Mouse (Mus musculus) left cerebral cortex, adult 2 months (tissue): ENCODE data around the gene Vamp2. TPM values are rescaled to one million over a fixed set of nuclear protein-coding genes. Genes with fewer than 3 reads are reported as not detected.
A peak's percentile ranks its signal among the peaks of the same experiment; 100 is the strongest.

Source experiments
- DNase-seq, 2 experiments: peaks; one replicate each; pipeline ENCODE4 v3.0.0; 2021 to 2022; ENCODE audit warnings: low spot score in 2 of 2, mixed read lengths in 1 of 2; ENCODE audit errors: extremely low spot score in 1 of 2
- H3K27ac ChIP-seq: fragments of 200-600 bp; 2 replicates; pipeline ENCODE4 v1.8.1; 2022
- H3K4me3 ChIP-seq: fragments of 200-600 bp; 2 replicates; pipeline ENCODE4 v1.8.1; 2022
- CTCF ChIP-seq: fragments of 200-600 bp; IDR thresholded peaks from 2 replicates; pipeline ENCODE4 v1.8.1; 2022; ENCODE audit warnings: antibody characterized with exemption, mild to moderate bottlenecking, moderate library complexity
- intact Hi-C: fragments of 180-260 bp; cut with DNase I; formaldehyde crosslinking; loops from one replicate; pipeline ENCODE4 v1.15.1; 2025
- total RNA-seq, 2 experiments: library from RNA; stranded (reverse); gene quantifications; 2 replicates each; pipeline ENCODE4 v1.2.3; 2021

The Vamp2 gene
- total RNA-seq, 2 experiments from 2014 or later, result 1,115 to 1,119 TPM

DNA sequence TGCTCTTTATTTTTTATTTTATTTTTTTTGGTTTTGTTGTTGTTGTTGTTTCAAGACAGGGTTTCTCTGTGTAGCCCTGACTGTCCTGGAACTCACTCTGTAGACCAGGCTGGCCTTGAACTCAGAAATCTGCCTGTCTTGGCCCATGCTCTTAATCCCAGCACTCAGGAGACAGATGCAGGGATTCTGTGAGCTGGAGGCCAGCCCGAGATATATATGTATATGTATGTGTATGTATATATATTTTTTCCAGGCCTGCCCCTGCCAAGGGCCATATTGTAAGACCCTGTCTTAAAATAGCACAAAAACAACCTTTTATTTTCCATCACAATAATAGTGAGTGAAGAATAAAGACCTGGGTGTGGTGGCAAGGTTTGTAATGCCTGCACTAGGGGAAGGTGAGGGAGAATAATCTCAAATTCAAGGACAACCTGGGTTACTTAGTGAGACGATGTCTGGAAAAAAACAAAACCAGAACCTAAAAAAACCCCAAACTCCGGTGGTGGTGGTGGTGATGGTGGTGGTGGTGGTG is 22.8 kb upstream of the Vamp2 start:
- no peak for DNase-seq
- H3K4me3 ChIP-seq, result no peak overlapping the region
- no peak for TF ChIP-seq CTCF
- H3K27ac ChIP-seq, result no peak overlapping the region
- intact Hi-C loops, result no loop called here

DNA sequence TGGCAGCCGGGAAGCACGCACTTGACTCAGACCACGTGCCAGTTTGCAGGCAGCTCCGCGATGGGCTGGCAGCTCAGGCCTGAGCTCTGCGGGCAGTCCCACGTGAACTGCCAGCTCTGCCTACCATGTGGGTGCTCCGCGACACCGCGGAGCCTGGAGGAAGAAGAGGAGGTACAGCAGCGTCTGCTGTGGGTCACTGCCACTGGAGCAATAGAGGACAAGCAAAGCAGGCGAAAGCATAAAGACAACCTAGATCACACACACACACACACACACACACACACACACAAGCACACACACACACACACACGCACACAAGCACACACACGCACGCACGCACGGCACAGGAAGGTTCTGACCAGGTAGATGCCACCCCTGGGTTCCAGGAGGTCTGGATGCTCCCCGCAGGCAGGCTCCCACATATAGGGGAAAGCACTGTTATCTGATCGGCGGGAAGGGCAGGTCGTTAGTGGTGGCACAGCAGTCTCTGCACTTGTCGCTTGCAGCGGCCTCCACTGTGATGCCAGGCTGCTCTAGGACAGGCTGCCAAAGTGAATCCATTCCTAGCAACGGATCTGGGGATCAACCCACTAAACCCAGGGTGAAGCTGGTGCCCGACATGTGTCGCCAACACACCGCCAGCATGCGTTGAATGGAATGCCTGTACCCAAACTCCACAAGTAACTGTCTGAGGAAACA is 22.0 kb upstream of the Vamp2 start:
- peak overlapping the region; percentile 65 for H3K27ac ChIP-seq
- peak; percentile 57 to 59 for DNase-seq
- intact Hi-C loops, result no loop called here
- TF ChIP-seq CTCF, result no peak
- peak overlapping the region; percentile 40 for H3K4me3 ChIP-seq

DNA sequence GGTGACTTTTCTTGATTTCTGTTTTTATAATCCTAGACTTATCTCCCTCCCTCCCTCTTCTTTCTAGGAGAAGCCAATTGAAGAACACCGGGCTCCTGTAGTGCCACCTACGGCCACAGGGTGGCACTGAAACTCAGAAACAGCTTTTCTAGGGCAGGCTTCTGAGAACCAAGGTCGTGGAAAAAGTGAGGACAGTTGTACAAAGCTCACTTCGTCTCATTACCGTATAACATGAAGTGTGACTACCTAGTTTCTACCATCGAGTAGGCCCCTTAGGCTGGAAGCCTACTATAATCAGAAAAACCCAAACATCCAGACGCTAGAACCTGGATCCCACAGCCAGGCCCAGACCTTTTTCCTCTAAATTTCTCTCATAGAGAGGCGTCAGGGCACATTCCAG is 21.3 kb upstream of the Vamp2 start:
- peak; percentile 94 for TF ChIP-seq CTCF
- peak; percentile 86 to 91 for DNase-seq
- no peak overlapping the region; the same call in 1 of the 2 replicates for H3K4me3 ChIP-seq
- H3K27ac ChIP-seq, result peak overlapping the region; percentile 70
- intact Hi-C loops, result loop anchor here (1.0 kb wide), 1 partner anchor 54 kb away; no protein-coding TSS in a partner anchor

DNA sequence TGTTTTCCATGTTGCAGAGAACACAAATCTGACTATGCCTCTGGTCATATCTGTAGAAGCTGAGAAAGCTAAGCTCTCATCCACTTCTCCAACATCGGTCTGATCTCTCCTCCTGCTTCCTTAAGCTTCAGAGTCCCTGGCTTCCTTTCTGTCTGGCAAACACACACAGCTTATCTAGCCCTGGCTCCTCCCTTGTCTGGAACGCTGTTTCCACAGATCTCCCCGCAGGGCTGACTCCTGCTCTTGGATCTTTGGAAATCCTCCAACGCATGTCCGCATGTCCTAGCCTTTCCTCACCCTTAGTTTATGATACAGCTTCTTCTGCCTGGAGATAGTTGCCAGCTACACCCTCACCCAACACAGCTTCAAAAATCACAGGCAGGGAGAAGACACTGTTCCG is 20.7 kb upstream of the Vamp2 start:
- Histone ChIP-seq H3K4me3 (no peak overlapping the region), H3K27ac (peak overlapping the region; percentile 70; the same call in 1 of the 2 replicates)
- no peak for TF ChIP-seq CTCF
- intact Hi-C loops, result loop anchor here (1.0 kb wide), 1 partner anchor 54 kb away; no protein-coding TSS in a partner anchor
- DNase-seq, result no peak

DNA sequence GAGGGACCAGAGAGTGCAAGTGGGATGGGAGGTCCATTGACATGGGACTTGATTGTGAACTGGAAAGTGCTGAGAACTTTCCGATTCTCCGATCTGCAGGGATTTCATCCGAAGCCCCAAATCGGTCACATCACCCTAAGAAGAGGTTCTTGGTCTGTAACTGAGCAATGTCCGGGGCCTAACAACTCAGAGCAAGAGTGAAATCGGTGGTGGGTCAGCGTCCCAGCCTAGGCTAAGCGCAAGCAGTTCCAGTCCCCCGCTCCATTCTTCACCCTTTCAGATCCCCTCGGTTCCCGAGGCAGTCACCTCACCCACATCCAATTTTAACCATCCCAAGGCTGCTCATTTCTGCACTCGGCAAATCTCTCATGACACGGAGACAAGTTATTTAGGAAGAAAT is 18.2 kb upstream of the Vamp2 start:
- Histone ChIP-seq H3K27ac (peak overlapping the region; percentile 92), H3K4me3 (peak overlapping the region; percentile 79)
- intact Hi-C loops, result no loop called here
- TF ChIP-seq CTCF, result no peak
- no peak for DNase-seq

DNA sequence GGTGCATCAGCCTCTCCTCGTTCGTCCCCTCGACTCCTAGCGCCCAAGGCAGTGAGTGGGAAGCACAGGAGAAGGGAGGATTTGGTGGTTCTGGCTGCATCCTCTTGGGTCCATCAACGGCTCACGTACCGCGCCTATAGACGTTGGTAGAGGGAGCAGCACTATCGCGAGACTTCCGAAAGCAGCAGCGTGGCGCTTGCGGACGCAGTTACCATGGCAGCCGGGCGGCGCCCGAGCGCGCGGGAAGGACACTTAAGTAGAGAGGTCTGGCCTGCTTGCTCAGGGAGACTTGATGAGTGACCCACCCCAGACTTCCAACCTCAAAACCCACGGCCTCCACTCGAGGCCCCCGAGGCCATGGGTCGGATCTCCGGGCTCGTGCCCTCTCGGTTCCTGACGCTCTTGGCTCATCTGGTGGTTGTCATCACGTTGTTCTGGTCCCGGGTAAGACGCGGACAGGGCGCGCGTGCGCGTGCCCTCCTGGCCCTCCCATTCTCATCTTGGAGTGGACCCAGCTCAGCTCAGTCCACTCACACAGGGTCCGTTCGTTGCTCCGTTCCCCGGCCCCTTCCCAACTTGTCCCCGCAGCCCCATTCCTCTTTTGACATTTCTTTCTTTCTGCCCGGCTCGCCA is 17.6 kb upstream of the Vamp2 start, which contains the start of gene Tmem107:
TSS of gene Tmem107 (plus strand) at position 217 of the 633 bp plus-strand sequence.
- TF ChIP-seq CTCF, result no peak
- Histone ChIP-seq H3K4me3 (peak within 1 kb of the TSS; percentile 79), H3K27ac (peak within 1 kb of the TSS; percentile 92)
- intact Hi-C loops, result no loop called here
- DNase-seq, result peak; percentile 91 to 94

DNA sequence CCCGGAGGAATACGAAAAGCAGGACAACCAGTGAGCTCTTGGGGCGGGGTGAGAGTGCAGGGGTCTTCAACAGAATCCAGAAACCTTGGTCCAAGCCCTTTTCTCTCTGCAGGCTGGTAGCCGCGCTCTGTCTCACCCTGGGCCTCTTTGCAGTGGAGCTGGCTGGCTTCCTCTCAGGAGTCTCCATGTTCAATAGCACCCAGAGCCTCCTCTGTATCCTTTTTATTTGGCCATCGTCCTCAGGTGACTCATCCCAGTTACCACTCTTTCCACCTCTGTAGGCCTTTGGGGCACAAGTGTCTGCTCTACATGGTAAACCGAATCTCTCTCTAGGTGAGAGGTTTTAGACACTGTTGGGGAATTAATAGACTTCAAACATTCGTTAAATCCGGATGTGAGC is 17.0 kb upstream of the Vamp2 start:
- no peak for TF ChIP-seq CTCF
- Histone ChIP-seq H3K4me3 (peak overlapping the region; percentile 79), H3K27ac (peak overlapping the region; percentile 92)
- intact Hi-C loops, result no loop called here
- no peak for DNase-seq

DNA sequence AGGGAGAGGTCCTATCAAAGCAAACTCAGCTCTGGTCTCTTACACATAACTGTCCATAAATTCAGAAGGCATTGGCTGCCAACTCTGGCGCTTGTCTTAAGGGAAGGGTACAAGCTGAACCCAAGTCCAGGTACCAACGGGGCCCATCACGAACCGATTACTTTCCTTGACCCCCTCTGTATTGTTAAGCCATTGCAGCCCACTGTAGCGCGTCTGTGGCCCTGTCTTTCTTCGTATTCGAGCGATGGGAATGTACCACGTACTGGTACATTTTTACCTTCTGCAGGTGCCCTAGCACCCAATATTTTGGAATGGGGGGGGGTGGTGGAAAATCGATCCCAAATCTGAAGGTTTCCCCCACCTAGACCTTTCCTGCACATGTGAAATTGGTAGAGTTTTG is 16.1 kb upstream of the Vamp2 start:
- H3K27ac ChIP-seq, result peak overlapping the region; percentile 100; the same call in 1 of the 2 replicates
- H3K4me3 ChIP-seq, result no peak overlapping the region
- no peak for DNase-seq
- intact Hi-C loops, result no loop called here
- no peak for TF ChIP-seq CTCF

DNA sequence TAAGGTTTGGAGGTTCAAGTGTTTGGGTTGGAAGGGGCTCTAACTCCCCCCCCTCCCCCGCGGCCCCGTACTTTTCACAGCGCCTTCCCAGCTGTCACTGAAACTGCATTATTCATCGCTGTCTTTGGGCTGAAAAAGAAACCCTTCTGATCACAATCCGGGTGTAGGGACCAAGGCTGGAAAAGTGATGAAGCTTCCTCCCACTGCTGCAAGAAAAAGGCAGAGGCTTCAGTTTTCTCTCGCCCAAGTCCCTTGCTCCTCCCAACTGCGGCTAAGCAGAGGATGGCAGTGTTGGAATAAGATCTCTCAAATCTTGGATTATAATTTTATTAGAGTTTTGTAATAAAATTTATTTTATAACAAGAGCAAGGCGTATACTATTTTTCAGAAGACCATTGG is 15.6 kb upstream of the Vamp2 start:
- H3K27ac ChIP-seq, result peak overlapping the region; percentile 100
- TF ChIP-seq CTCF, result no peak
- DNase-seq, result no peak
- H3K4me3 ChIP-seq, result peak overlapping the region; percentile 43
- intact Hi-C loops, result loop anchor here (1.0 kb wide), 1 partner anchor 16 kb away; the partner anchor contains the start of gene Vamp2

DNA sequence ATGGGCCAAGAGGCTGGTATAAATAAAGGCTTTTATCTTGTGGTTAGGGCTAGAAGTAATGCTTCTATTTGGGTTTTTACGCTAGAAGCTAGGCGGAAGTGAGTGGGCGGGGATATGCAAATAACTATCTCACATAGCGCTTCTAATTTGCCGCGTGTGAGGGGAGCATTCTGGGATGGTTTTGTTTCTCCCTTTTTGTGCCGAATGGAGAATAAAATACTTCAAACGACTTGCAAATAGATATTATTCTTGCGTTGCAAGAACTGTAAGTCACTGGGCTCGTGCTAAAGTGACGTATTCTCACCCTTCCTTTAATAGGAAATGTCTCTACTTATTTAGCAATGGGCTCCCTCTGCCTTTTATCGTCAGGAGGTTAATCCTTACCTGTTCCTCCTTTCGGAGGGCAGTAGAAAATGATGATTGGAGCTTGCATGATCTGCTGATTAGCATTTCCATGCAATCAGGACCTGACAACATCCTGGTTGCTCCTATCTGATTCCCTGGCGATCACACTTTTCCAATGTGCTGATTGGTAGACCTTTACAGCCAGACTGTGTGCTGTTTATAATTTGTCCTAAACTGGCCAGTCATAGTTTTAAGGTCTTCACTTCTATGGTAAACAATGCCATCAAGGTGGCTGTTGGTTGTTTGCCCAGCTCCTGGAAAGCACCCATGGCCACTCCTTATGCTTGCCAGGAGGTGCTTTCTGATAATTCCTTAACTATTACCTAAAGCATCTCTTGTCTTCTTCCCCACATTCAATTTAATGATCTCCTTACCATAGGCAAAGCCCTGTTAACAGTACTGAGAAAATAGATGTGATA is 15.0 kb upstream of the Vamp2 start:
- peak; percentile 14 for TF ChIP-seq CTCF
- intact Hi-C loops, result loop anchor here (1.0 kb wide), 1 partner anchor 15 kb away; the partner anchor contains the start of gene Vamp2
- Histone ChIP-seq H3K27ac (peak overlapping the region; percentile 100), H3K4me3 (peak overlapping the region; percentile 43)
- peak; percentile 66 to 84 for DNase-seq

DNA sequence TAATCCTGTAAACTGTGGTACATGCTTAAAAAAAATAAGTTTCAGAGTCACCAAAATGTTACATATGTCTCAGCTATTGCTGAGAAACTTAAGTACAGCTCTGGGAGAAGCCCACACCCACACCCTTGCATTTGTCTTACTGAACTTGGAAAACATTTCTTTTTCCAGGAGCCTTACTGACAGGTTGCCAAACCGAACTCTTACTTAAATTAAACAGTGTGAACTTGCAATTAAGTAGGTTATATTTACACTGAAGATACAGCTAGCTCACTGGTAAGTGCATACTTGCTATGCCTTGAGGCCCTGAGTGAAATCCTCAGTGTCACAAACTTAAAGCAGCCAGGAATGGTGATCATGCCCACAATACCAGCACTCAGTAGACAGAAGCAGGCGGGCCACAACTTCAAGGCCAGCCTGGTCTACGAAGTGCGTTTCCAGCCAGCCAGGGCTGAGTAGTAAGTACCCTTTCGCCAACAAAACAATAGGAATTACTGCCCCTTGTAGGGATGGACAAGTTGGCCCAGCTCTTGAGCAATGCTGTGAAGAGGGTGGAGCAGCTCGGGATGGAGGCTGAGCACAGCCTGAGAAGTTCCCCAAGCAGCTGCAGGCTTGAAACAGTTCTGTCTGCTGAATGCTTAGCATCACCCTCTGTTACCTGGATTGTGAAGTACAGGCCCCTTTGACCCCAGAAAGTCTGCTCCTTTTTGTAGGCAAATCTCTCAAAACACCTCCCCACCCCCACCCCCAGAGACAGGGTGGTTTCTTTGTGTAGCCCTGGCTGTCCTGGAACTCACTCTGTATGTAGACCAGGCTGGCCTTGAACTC is 14.1 kb upstream of the Vamp2 start:
- Histone ChIP-seq H3K27ac (peak overlapping the region; percentile 100), H3K4me3 (no peak overlapping the region)
- TF ChIP-seq CTCF, result no peak
- intact Hi-C loops, result loop anchor here (1.0 kb wide), 1 partner anchor 14 kb away; the partner anchor contains the start of gene Vamp2
- no peak for DNase-seq
